11 mouse cellular contexts compared by ENCODE assay signal in the genomic region with DNA sequence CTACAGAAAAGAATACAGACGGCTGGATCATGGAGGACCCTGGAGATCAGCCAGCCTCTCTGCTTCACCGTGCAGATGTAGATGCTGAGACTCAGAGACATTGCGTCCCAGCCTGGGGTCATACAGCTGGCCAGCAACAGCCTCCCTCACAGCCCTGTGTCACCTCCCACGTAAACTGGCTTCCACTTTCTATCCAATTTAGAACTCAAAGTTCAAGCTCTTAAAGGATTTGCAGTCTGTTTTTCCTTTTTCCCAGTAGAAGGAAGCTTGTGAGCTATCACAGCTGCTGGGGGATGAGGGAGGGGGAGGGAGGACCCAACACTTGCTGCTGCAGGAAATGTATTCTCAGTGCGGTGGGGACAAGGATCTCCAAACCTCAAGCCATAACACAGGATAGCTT. TPM values are rescaled to one million over a fixed set of nuclear protein-coding genes. Genes with fewer than 3 reads are reported as not detected.
A peak's percentile ranks its signal among the peaks of the same experiment; 100 is the strongest.
DNase-seq lines count a peak whose midpoint lies in the region; ATAC-seq and TF ChIP-seq lines count a peak whose summit lies in the region.
"Had no signal": no experiment of that assay in that cellular context is flagged by ENCODE, and none has a peak within 500 bp of the region (broad histone marks: within the 10 kb centered on the region; RNA-seq: fewer than 3 reads in every experiment).

No protein-coding gene starts in this region.

- no peak overlapping the region for H3K4me3 ChIP-seq in heart, embryonic 13.5 days
- H3K4me3 ChIP-seq in kidney, postnatal 0 days (replicated peaks; ENCODE audit: low read depth, low read length), result no peak overlapping the region
- no peak overlapping the region for H3K4me3 ChIP-seq in layer of hippocampus, adult 2 months
- no peak overlapping the region for H3K4me3 ChIP-seq in neural tube, embryonic 15.5 days (replicated peaks)

- H3K9ac ChIP-seq in heart, embryonic 13.5 days, result no peak overlapping the region
- no peak overlapping the region for H3K9ac ChIP-seq in kidney, postnatal 0 days (ENCODE audit: low read depth, low read length)
- H3K9ac ChIP-seq in neural tube, embryonic 15.5 days (replicated peaks), result no peak overlapping the region

- intact Hi-C loops in left cerebral cortex, postnatal 25 days (cut with DNase I), result no loop called here

- H3K36me3 ChIP-seq in heart, embryonic 13.5 days, result no peaks in the 10 kb centered on the region
- no peaks in the 10 kb centered on the region for H3K36me3 ChIP-seq in kidney, postnatal 0 days (ENCODE audit: insufficient read depth, low read length)
- no peaks in the 10 kb centered on the region for H3K36me3 ChIP-seq in neural tube, embryonic 15.5 days

- TF ChIP-seq CTCF in kidney, postnatal 0 days (IDR thresholded peaks at IDR 0.05; ENCODE audit: low read depth), result no peak
- TF ChIP-seq CTCF in layer of hippocampus, adult 2 months (conservative IDR thresholded peaks at IDR 0.05), result no peak

- DNase-seq in gastrocnemius, postnatal 10 days, result peak; percentile 41
- DNase-seq in gastrocnemius, adult 18-20 months (ENCODE audit: low spot score), result no peak
- peak; percentile 95 for DNase-seq in kidney, postnatal 0 days (ENCODE audit: low spot score)
- peak; percentile 12 for DNase-seq in ovary, postnatal 36 days (ENCODE audit: low spot score)
- no peak for DNase-seq in layer of hippocampus, adult 2 months (ENCODE audit: low spot score in 2 of 2)
- DNase-seq in left cerebral cortex, postnatal 25 days (ENCODE audit: low spot score in 2 of 2), result no peak

- 0 out of 2 replicates have a peak overlapping the region, but pooled peaks have one; percentile 0 for H3K27ac ChIP-seq in heart, embryonic 13.5 days (replicated peaks)
- H3K27ac ChIP-seq in kidney, postnatal 0 days, result peak overlapping the region; percentile 72; the same call in 1 of the 2 replicates
- no peak overlapping the region for H3K27ac ChIP-seq in layer of hippocampus, adult 2 months
- no peak overlapping the region for H3K27ac ChIP-seq in neural tube, embryonic 15.5 days (replicated peaks)

- H3K9me3 ChIP-seq in heart, embryonic 13.5 days, result no peaks in the 10 kb centered on the region
- H3K9me3 ChIP-seq in kidney, postnatal 0 days (replicated peaks; ENCODE audit: low read length), result no peaks in the 10 kb centered on the region
- H3K9me3 ChIP-seq in neural tube, embryonic 15.5 days (replicated peaks), result no peaks in the 10 kb centered on the region

- no peak for ATAC-seq in heart, embryonic 13.5 days (ENCODE audit: extremely low read depth, insufficient number of reproducible peaks, low FRiP score, low TSS enrichment)
- ATAC-seq in kidney, postnatal 0 days (replicated peaks; ENCODE audit: low FRiP score, low read depth), result peak; percentile 85
- no peak for ATAC-seq in neural tube, embryonic 15.5 days (ENCODE audit: low FRiP score)
- ATAC-seq: CD4-positive, CD25-positive, alpha-beta regulatory T cell, adult 4 months had no signal

- no peaks in the 10 kb centered on the region for H3K27me3 ChIP-seq in heart, embryonic 13.5 days (replicated peaks)
- no peaks in the 10 kb centered on the region for H3K27me3 ChIP-seq in kidney, postnatal 0 days (ENCODE audit: insufficient read depth, low read length)
- H3K27me3 ChIP-seq in neural tube, embryonic 15.5 days (replicated peaks), result no peaks in the 10 kb centered on the region

- WGBS in heart, embryonic 13.5 days, result 36% methylated on average over 5 of the region's 5 CpGs
- 13% methylated on average over 5 of the region's 5 CpGs for WGBS in kidney, postnatal 0 days
- 77% methylated on average over 5 of the region's 5 CpGs for WGBS in neural tube, embryonic 15.5 days

- no peak overlapping the region for H3K4me2 ChIP-seq in heart, embryonic 13.5 days
- no peak overlapping the region for H3K4me2 ChIP-seq in kidney, postnatal 0 days (ENCODE audit: low read length)
- no peak overlapping the region for H3K4me2 ChIP-seq in neural tube, embryonic 15.5 days
- H3K4me2 ChIP-seq: midbrain, embryonic 11.5 days had no signal

- no peaks in the 10 kb centered on the region for H3K4me1 ChIP-seq in heart, embryonic 13.5 days
- no peaks in the 10 kb centered on the region for H3K4me1 ChIP-seq in kidney, postnatal 0 days (replicated peaks; ENCODE audit: insufficient read depth, low read length)
- H3K4me1 ChIP-seq in neural tube, embryonic 15.5 days, result no peaks in the 10 kb centered on the region

RNA-seq across cellular contexts. Expression of a gene that starts 59.4 kb away (rescaled TPM):
- not detected for total RNA-seq in gastrocnemius, postnatal 10 days (2021)
- total RNA-seq in gastrocnemius, adult 18-20 months (2021), result not detected
- 0.11 TPM in 1 of 2 replicates, not detected in the other for polyA plus RNA-seq in heart, embryonic 13.5 days (2015; fragmentation: Nextera tagmentation; extraction: Ambion mirVana)
- 0.08 and 0.21 TPM in 2 replicates for polyA plus RNA-seq in kidney, postnatal 0 days (2015; fragmentation: Nextera tagmentation; extraction: Ambion mirVana)
- not detected for total RNA-seq in layer of hippocampus, adult 2 months (2021)
- not detected in 2 replicates for polyA plus RNA-seq in neural tube, embryonic 15.5 days (2015; fragmentation: Nextera tagmentation; extraction: Ambion mirVana)
- not detected for total RNA-seq in left cerebral cortex, postnatal 25 days (2021)
- total RNA-seq: layer of hippocampus, postnatal 14 days had no signal
- polyA plus RNA-seq: CD4-positive, CD25-positive, alpha-beta regulatory T cell, adult 4 months; midbrain, embryonic 11.5 days had no signal

Comparison
In these comparisons a context has a peak if more than half of its experiments do, and no peak if none do; other contexts are left out.
1. DNase-seq: peak in gastrocnemius, postnatal 10 days (single experiment), kidney, postnatal 0 days (single experiment) and ovary, postnatal 36 days (single experiment); none in gastrocnemius, adult 18-20 months (single experiment), layer of hippocampus, adult 2 months (0 of 2) and left cerebral cortex, postnatal 25 days (0 of 2).
2. H3K27ac ChIP-seq: peak in heart, embryonic 13.5 days (single experiment) and kidney, postnatal 0 days (single experiment); none in layer of hippocampus, adult 2 months (single experiment) and neural tube, embryonic 15.5 days (single experiment).